Mouse (Mus musculus): Measurements from ENCODE around the gene Gm4858.
"Not testable (repeated sequence)": the region's sequence is repeated elsewhere in the genome, so short reads cannot be mapped to it uniquely, and the experiment has no call there.

Gene Gm4858

GRCm38 (mm10) chr3:93068523-93068922, at the start of gene Gm4858:
Gm4858 (plus strand) TSS chr3:93068823.
- not testable (repeated sequence) for DNase-seq

GRCm38 (mm10) chr3:93018960-93019359, 49.7 kb upstream of the Gm4858 start, which contains the start of gene Lce1m:
Lce1m (minus strand) TSS chr3:93019060.
- DNase-seq = no peak

- DNase-seq = no peak
Observed at GRCm38 (mm10) chr3:93021171-93021570, 47.5 kb upstream of the Gm4858 start.

GRCm38 (mm10) chr3:93023411-93024184, 45.0 kb upstream of the Gm4858 start:
- no peak for DNase-seq

GRCm38 (mm10) chr3:93025486-93025885, 43.1 kb upstream of the Gm4858 start:
- DNase-seq = no peak

GRCm38 (mm10) chr3:93031450-93031849, 37.2 kb upstream of the Gm4858 start:
- DNase-seq = peak; percentile 62 to 63

- DNase-seq = no peak
Observed at GRCm38 (mm10) chr3:93050182-93050581, 18.4 kb upstream of the Gm4858 start.

GRCm38 (mm10) chr3:93052826-93053474, 15.7 kb upstream of the Gm4858 start:
- peak; percentile 16 to 23 for DNase-seq

GRCm38 (mm10) chr3:93086631-93087030, 18.0 kb downstream of the Gm4858 start:
- DNase-seq = no peak

GRCm38 (mm10) chr3:93093581-93093980, 25.0 kb downstream of the Gm4858 start:
- peak in 1 of 2 experiments; percentile 10 for DNase-seq

GRCm38 (mm10) chr3:93096447-93096846, 27.8 kb downstream of the Gm4858 start:
- no peak for DNase-seq

- peak; percentile 20 to 25 for DNase-seq
Observed at GRCm38 (mm10) chr3:93111668-93112067, 43.0 kb downstream of the Gm4858 start.

GRCm38 (mm10) chr3:93114481-93114880, 45.9 kb downstream of the Gm4858 start:
- peak; percentile 65 to 70 for DNase-seq

GRCm38 (mm10) chr3:93119101-93119500, 50.5 kb downstream of the Gm4858 start:
- DNase-seq = no peak

All from cerebellum, postnatal 10 days (tissue).